Mouse (Mus musculus): ENCODE measurements around the gene Ctcf.
"Not testable (repeated sequence)": the region's sequence is repeated elsewhere in the genome, so short reads cannot be mapped to it uniquely, and the experiment has no call there.

Ctcf gene

DNA sequence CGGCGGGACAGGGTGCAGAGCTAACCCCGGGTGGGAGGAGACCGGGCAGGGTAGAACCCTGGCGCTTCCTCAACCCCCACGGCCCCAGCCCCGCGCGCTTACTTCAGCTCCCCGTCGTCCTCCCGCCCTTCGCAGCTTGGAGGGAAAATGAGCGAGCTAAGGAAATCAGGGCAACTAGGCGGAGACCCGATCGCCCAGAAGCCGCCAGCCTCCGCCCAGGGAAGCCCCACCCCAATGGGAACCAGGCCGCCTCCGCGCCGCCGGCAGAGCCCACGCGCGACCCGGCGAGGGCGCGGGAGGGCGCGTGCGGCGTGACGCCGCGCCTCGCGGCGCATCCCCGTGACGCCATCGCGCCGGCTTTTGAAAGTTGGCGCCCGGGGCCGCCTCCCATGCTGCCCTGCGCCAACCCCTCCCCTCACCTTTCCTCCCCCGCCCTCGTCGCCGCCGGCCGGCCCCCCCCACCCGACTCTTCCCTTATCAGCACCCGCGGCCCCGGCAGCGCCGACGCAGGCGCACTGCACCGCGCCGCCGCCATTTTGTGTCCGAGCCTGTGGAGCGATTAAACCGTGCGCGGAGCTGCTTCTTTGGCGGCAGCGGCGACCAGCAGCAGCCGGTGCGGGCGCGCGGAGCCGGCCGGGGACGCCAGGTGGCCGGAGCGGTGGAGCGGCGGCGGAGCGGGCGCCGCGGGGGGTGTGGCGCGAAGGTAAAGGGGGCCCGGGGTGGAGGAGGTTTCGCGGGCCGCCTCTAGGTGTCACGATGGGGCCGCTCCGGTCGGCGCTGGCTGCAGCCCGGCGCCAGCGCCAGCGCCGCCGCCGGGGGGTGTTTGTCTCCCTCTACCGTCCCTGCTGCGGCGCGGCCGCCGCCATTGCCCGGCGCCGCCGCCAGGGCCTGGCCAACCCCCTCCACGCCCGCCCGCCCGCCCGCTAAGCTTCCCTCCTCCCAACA is at the start of gene Ctcf:
Gene Ctcf (plus strand): TSS at position 551 of the 945 bp plus-strand sequence.
- peak; percentile 87 to 92 for DNase-seq (ENCODE audit: low spot score in 2 of 2)

DNA sequence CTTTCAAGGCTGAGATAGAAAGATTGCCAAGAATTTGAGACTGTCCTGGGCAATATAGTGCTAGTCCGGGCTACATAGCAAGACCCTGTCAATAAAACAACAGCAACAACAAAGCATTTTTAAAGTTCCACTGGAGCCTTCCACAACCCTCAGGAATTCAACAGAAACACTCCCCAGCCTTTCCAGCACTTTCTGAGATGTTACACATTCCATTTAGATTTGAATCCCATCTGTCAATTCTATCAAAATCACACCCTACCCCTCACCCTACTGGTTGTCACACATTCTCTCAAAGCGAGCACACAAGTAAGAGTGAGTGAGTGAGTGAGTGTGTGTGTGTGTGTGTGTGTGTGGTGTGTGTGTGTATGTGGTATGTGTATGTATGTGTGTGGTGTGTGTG is 43.9 kb upstream of the Ctcf start:
- no peak for DNase-seq (ENCODE audit: low spot score in 2 of 2)

DNA sequence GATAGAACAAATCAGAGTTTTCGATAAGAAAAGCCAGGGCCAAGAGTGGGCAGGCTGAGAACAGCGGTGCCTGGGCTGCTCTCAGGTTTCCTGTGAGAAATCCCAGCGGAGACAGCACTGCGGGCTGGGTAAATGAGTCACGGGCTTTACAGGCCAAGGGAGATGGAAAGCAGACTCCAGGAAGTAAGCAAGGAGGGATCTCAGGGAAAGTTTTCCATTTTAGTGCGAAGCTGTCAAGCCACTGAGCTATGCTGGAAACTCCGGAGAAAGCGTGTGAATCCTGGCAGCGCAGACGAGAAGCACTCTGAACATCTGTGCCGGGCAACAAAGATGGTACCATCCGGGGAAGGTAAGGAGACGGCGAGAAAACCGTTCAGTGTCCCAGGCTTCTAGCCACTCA is 42.5 kb upstream of the Ctcf start:
- peak; percentile 74 to 81 for DNase-seq (ENCODE audit: low spot score in 2 of 2)

DNA sequence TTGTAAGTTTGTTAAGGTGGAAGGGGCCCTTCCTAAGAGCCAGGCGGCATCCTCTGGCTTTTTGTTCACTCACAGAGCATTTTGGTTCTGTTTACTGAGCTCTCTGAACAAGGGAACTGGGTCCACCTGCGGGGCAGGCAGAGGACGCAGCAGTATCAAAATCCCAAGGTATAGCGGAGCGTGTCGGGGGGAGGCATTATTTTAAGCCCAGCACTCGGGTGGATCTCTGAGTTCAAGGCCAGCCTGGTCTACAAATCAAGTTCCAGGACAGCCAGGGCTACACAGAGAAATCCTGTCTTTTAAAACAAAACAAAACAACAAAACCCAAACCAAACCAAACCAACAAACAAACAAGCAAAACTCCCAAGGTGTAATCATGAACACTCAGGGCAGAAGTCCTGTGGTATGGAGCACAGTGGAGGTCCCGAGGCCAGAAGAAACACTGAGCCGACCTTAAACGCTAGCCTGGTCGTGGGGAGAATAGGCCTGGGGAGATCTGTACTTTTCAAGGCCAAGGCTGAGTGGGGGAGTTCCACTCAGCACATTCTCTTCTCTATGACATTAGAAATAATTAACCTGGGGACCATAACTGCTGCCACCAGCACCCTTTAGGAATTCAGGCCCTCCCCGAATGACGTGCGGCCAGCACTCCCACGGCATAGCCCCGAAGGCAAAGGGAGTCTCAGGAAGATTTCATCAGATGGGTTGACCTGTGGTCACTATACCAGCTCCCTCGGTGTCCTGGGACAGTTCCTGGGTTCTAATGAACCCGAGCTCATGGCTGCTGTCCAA is 41.7 kb upstream of the Ctcf start:
- no peak for DNase-seq (ENCODE audit: low spot score in 2 of 2)

DNA sequence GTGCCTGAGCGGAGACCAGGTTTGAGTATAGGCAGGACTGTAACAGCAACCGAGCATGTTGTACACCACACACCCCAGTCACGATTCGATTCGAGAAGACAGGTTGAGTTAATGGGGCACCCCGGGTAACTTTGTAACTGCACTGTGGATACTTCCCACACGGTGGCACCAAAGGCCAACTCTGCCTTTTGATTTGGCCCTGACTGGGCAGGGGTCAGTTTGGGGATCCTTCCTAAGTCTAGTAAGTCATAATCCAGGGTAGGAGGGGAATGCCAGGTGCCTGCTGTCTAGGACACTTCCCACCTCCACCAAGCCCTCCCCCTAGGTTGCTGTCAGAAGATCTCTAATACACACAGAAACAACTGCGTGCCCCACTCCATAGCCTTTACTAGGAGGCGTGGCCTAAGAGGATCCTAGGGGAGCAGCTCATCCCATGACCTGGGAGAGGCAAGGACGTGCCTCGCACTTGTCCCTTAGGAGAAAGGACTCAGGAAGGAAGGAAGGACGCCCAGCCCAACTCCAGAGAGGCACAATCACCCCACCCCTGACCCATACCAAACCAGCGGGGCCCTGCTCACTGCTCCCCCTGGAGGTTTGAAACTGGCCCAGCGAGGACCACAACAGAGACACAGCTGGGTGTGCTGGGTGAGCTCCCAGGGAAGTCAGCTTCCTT is 39.9 kb upstream of the Ctcf start:
- peak; percentile 89 to 92 for DNase-seq (ENCODE audit: low spot score in 2 of 2)

DNA sequence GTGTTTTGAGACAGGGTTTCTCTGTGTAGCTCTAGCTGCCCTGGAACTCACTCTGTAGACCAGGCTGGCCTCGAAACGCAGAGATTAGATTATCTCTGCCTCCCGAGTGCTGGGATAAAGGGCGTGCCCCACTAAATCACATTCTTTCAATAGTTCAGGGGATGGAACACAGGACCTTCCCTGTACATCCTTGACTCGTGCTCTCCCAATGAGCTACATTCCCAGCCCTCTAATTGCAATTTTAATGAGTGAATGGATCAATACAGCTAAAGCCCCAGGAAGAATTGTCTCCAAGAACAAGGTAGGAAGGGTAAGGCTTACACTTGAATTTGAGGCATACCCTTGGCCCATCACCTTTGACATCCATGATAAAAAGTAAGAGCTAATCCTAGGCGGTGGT is 37.6 kb upstream of the Ctcf start:
- DNase-seq (ENCODE audit: low spot score in 2 of 2): no peak

DNA sequence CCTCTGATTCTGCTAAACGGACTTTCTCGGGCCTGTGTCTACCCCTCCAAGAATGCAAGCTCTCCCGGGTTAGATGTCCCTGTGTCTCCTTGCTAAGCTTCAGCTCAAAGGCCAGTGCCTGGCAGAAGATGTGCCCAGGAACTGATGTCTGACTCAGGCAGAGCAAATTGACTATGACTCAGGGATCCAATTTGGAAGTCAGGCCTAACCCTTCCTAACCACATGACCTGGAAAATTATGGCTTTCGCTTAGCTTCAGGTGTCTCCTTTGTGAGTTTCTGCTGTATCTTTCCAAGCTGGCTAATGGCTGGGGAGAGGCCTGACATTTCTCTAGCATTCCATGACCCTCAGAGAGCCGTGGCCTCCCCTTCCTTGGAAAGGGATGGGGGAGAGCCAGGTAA is 35.1 kb upstream of the Ctcf start:
- no peak for DNase-seq (ENCODE audit: low spot score in 2 of 2)

DNA sequence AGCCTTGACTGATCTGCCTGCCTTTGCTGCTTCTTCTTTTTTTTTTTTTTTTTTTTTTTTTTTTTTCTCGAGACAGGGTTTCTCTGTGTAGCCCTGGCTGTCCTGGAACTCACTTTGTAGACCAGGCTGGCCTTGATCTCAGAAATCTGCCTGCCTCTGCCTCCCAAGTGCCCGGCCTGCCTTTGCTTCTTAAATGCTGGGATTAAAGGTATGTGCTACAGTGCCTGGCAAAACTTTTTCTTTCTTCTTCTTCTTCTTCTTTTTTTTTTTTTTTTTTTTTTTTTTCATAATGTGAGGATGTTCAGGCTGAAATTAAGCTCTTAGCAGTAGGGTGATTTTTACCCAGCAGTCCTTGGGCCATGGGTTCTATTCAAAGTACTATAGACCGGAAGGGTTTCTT is 33.8 kb upstream of the Ctcf start:
- DNase-seq (ENCODE audit: low spot score in 2 of 2): not testable (repeated sequence)

DNA sequence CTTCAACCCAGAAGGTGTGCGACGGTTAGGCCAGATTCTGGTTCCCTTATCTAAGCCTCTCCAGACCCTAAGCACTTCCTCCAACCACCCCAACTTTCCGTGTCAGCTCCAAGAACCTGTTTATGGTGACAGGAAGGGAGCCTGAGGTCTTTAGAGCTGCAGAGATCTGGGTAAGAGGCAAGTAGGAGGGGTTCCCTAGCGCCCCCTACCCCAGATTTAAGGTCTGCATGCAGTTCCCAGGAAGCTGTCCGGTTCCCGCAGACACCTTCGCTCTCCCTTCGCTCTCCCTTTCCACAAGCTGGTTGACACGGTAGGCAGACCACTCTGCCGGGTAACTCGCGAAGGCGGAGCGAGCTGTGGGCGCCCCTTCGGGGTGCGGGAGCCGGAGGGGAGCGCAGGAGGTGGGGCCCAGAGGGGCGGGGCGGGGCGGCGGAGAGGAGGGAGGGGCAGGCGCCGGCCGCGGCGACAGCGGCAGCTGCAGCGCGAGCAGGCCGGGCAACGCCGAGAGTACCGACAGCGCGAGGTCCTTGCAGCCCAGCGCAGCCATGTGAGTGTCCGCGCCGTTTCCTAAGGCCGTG is 31.5 kb upstream of the Ctcf start, which contains the start of gene Ripor1:
Gene Ripor1 (plus strand): TSS at position 452 of the 578 bp plus-strand sequence.
- peak; percentile 77 to 78 for DNase-seq (ENCODE audit: low spot score in 2 of 2)

DNA sequence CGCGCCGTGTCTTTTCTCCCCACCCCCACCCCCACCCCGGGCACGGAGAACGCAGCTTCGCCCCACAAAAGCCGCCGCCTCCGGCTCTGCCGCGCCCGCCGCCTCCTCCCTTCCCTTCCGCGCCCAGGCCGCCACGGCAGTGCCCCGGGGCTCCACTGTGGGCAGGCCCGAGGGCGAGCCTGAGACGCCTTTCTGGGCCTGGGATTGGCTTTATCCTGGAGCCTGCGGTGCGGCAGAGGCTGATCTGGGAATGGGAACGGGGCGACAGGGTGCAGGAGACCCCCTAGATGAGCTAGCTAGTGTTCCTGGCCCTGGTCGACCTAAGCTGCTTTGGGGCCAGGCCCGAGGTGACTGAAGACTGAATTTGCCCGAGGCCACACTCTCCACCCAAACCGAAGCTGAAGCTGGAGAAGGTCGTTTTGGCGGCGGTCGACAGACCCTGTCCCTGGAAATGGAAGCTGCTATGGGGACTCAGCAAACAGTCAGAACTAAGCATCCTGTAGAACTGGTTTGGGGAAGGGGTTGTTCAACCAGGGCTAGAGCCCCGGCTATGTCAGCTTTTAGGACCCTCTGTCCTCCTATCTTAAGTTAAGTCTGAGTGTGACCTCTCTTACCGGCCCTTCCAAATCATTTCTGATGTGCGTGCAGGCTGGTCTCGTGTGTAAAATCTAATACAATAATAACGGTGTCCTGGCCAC is 30.7 kb upstream of the Ctcf start:
- DNase-seq (ENCODE audit: low spot score in 2 of 2): peak; percentile 43 to 55

DNA sequence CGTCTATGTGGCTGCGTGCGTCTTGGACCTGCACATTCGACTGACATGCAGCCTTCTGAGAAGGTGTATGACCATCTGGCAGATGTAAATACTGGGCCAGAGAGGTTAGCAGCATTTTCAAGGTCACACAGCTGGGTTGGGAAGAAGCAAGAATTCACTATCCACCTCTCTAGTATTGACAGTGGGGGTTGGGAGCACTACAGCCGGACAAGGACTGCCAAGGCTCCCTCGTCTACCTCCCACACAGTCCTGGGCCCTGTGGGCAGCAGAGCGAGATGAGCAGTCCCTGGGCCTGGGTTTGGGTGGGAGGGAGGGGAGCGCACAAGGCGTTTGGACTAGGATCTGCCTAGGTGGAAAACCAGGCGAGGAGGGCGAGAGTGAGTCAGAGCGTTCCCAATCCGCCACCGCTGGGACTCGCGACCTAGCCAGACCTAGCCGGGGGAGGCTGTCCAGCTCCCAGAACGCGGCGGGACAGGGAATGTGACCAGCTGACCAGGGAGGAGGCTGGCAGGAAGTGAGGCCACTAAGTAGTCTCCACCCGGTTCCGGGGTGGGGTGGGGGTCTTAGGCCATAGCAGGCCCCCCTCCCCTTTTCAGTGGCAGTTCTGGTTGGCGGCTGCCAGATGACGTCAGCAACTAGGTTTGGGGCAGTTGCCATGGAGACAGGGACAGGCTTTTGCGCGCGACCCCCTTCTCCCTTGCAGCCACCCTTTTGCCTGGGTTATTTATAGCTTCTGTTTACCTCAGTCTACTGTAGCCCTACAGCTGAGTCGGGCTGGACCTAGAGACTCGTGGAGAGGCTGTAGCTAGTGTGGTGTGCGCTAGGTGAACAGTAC is 30.0 kb upstream of the Ctcf start:
- peak; percentile 92 to 94 for DNase-seq (ENCODE audit: low spot score in 2 of 2)

DNA sequence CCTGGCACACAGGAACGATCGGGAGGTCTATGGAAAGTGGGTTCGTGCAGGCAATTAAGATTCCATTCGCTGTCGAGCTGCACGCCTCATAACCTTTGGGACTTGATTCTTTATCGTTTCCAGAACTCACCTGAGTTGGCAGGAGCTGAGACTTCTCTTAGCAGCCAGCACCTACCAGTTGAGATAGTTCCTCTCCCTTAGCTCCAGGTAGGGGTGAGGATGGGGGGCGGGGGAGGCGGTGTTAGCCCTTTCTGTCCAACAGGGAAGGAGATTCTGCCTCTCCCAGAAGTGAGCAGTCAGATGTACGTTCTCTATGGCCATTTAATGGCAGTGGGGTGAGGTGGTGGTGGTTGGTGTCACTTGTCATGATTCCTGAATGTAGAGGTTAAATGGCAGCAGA is 29.3 kb upstream of the Ctcf start:
- no peak for DNase-seq (ENCODE audit: low spot score in 2 of 2)

DNA sequence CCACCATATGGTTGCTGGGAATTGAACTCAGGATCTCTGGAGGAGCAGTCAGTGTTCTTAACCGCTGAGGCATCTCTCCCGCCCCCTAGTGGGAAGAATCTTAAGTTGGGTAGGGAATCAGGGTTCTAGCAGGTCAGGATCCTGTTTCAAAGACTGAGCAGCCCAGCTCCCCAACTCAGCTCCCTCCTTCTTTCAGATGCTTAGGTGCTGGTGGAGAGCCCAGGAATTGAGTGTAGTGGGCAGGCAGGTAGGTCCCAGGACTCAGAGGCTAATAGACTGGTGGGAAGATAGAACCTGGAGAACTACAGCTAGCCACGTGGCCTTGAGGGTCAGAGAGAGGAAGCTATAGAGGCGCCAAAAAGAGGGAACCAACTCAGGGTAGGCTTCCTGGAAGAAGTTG is 28.7 kb upstream of the Ctcf start:
- peak in 1 of 2 experiments; percentile 50 for DNase-seq (ENCODE audit: low spot score in 2 of 2)

DNA sequence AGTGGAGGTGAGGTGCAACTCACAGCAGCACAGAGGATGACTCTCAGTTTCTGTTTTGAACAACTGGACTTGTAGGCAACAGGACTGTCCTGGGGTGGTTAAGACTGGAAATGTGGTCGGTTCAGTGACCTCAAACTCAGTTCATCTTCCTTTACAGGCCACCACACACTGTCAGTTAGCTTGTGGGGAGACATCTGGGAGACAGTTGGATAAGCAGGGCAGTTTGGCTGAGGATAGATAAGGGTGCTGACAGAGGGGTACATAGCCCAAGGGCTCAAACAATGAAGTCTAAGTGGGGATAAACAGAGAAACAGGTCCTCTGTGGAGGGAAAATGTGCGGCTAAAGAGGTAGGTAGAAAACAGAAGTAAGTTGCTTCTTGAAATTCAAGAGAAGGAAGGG is 27.0 kb upstream of the Ctcf start:
- no peak for DNase-seq (ENCODE audit: low spot score in 2 of 2)

DNA sequence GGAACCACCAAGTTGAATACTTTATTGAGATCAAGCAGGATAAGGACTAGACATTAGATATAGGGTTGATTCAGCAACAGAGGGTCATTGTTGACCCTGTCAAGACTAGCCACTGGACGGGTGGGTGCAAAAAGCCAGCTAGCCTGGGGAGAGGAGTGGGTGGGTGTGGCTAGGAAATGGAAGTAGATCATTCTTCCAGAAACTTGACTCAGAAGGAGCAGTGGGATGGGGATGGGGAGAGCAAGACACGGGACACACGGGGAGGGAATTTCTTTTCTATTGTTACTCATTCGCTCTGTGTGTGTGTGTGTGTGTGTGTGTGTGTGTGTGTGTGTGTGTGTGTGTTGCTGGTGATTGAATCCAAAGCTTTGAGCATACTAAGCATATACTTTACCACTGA is 26.6 kb upstream of the Ctcf start:
- DNase-seq (ENCODE audit: low spot score in 2 of 2): no peak

DNA sequence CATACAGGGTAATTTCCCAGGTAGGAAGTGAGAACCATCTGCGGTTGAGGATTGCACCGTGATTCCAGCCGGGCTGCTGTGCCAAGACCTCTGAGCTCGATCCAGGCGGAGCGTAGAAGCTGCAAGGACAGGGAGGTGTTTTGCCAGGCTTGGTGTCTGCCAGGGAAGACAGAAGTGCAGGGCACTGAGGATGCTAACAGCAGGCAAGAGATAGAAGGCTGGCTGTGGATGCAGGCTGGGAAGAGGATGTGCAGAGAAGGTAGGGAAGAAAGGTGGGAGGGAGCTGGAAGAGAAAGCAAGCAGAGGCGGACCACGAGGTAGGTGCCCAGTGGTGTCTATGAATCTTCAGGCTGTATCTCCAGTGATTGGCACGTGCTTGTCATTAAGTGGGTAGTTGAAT is 24.5 kb upstream of the Ctcf start:
- no peak for DNase-seq (ENCODE audit: low spot score in 2 of 2)

DNA sequence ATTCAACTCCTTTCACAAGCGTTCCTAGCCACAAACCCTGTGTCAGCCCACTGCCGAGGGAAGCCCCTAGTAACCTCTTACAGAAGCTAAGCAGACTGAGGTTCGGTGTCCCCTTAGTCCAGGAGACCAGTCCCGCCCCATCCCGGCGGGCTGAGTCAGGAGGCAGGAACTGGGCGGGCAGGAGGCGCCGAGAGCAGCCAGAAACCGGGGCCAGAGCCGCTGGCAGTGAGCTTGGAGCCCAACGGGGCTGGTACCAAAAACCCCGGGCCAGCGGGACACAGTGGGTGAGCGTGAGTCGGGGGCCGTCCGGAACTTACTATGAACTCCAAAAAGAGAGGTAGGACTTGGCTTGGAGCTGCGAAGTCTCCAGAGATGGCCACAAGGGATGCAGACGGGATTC is 23.3 kb upstream of the Ctcf start:
- peak; percentile 67 to 77 for DNase-seq (ENCODE audit: low spot score in 2 of 2)

DNA sequence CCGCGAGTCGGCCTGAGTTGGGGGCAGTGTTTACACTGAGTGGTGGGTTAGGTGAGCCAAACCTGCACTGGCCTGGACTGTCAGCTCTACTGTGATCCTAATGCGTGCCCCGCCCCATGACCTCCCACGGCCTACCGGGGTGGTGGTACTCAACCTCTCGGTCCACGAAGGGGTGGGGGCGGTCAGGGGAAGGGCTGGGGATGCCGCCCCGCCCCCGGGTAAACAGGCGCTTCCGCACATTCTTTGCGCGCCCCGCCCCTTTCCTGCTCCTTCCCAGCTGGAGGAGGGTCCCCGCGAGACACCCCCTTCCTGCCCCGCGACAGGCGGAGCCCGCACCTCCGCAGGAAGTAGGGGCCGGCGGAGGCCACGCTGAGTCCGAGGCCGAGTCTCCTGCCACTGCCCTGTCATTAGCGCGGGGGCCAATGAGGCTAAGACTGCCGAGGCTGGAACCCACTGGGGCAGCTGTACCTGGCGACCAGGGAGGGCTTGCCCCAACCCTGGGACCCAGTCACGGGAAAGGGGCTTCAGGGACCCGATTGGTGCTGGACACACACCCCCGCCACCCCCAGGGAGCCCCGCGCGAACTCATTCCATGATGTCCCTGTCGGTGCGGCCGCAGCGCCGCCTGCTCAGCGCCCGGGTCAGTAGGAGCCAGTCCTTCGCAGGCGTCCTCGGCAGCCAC is 22.4 kb upstream of the Ctcf start:
- peak; percentile 84 to 92 for DNase-seq (ENCODE audit: low spot score in 2 of 2)

DNA sequence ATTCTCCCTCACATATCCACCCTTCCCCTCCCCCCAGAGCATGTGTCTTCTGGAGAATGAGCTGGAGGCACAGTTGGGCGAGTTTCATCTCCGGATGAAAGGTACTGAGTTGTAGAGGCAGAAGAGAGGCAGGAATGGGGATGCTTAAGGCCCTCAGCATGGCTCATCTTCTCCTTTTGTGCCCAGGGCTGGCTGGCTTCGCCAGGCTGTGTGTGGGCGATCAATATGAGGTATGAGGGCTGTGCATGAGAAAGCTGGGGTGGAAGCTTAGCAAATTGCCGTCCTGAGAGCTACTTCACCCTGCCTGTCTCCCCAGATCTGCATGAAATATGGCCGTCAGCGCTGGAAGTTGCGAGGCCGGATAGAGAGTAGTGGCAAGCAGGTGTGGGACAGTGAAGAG is 20.4 kb upstream of the Ctcf start:
- DNase-seq (ENCODE audit: low spot score in 2 of 2): no peak

All from heart, adult 9 months (tissue).